Mouse (Mus musculus) liver, postnatal 0 days (tissue): ENCODE data around the gene Ube2z.

Experiments
- CTCF ChIP-seq: sonication (generic); IDR thresholded peaks from 2 replicates; pipeline ENCODE4 v1.5.1; 2016; ENCODE audit warnings: antibody characterized with exemption, low read depth
- EP300 ChIP-seq: IDR thresholded peaks from 2 replicates; pipeline ENCODE4 v1.6.1; 2016; ENCODE audit warnings: antibody characterized with exemption, low read depth, mild to moderate bottlenecking

GRCm38 (mm10) chr11:96006367-96006851, 58.8 kb downstream of the Ube2z start:
- TF ChIP-seq EP300 (no peak), CTCF (no peak)
